Mouse (Mus musculus) limb, embryonic 13.5 days (tissue): Measurements from ENCODE around the gene Olfr552. TPM values are rescaled to one million over a fixed set of nuclear protein-coding genes. Genes with fewer than 3 reads are reported as not detected.

Experiments
- ATAC-seq: fragments of 200-750 bp; cut with Nextera tagmentation; 2 replicates; pipeline ENCODE4 v1.8.0; 2017; ENCODE audit warnings: low read depth, moderate number of reproducible peaks, moderate TSS enrichment; ENCODE audit not compliant: low FRiP score
- H3K27ac ChIP-seq: fragments of 300-500 bp; sonication (generic); 2 replicates; pipeline ENCODE4 v1.5.1; 2015; ENCODE audit warnings: inconsistent platforms, mild to moderate bottlenecking, moderate library complexity
- H3K27me3 ChIP-seq: fragments of 300-500 bp; sonication (generic); 2 replicates; pipeline ENCODE4 v1.6.1; 2015; ENCODE audit warnings: mild to moderate bottlenecking, inconsistent platforms
- H3K36me3 ChIP-seq: fragments of 300-500 bp; sonication (generic); 2 replicates; pipeline ENCODE4 v1.6.1; 2015; ENCODE audit warnings: inconsistent platforms, mild to moderate bottlenecking, moderate library complexity
- H3K4me1 ChIP-seq: fragments of 300-500 bp; sonication (generic); 2 replicates; pipeline ENCODE4 v1.6.1; 2015; ENCODE audit warnings: inconsistent platforms
- H3K4me2 ChIP-seq: fragments of 300-500 bp; sonication (generic); replicated peaks from 2 replicates; pipeline ENCODE4 v1.6.1; 2015; ENCODE audit warnings: inconsistent platforms, mild to moderate bottlenecking, moderate library complexity
- H3K4me3 ChIP-seq: fragments of 300-500 bp; sonication (generic); 2 replicates; pipeline ENCODE4 v1.5.1; 2015; ENCODE audit warnings: moderate library complexity, mild to moderate bottlenecking, inconsistent platforms
- H3K9ac ChIP-seq: fragments of 300-500 bp; sonication (generic); 2 replicates; pipeline ENCODE4 v1.6.1; 2015; ENCODE audit warnings: mild to moderate bottlenecking, inconsistent platforms
- H3K9me3 ChIP-seq: fragments of 300-500 bp; sonication (generic); 2 replicates; pipeline ENCODE4 v1.6.1; 2016; ENCODE audit warnings: inconsistent platforms
- WGBS: fragments of 180-500 bp; shearing (Covaris S2); methylation state at CpG from one replicate; pipeline ENCODE4 v1.1.7; 2015; 5-methylcytosine and 5-hydroxymethylcytosine counted together
- polyA plus RNA-seq: library from polyadenylated mRNA; unstranded; fragments of >200 nt; fragmentation: Nextera tagmentation; extraction: Ambion mirVana; gene quantifications from 2 replicates; pipeline ENCODE4 v1.2.1, GENCODE M21; 2015

Olfr552 gene
- not detected in 2 replicates for polyA plus RNA-seq

DNA sequence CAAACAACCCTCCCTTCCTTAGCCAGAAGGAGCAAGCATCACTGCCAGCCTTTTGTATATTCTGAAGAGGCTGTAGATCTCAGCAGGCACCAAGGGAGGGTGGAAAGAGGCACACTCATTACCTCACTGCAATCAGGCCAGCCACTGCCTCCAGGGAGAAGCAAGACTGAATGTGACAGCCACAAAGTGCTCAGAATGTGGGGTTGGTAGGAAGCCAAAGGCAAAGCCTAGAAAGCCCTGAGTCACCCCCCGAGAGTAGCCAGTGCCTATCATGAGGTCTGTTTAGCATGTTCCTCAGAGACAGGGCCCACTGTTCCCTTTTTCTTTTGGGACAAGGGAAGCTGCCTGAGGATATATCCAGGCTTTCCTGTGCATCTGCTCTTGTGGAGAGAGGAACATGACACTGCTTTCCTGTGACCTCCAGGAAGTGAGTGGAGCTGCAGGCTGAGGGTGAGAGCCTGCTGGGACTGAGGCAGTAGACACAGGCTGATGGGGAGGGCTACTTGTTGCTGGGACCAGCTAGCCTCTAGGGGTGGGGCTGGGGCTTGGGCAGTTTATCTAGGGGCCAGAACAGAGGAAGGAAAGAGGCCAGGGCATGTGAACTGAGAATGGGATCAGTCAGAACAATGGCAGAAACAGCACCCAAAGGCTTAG, at the start of gene Olfr552:
TSS of gene Olfr552 (plus strand) at position 393 of the 654 bp plus-strand sequence.
- H3K4me2 ChIP-seq: no peak within 1 kb of the TSS
- no peaks in the 10 kb centered on the region for H3K36me3 ChIP-seq
- ATAC-seq: no peak
- H3K27me3 ChIP-seq: no peaks in the 10 kb centered on the region
- no peak within 1 kb of the TSS for H3K9ac ChIP-seq
- no peaks in the 10 kb centered on the region for H3K9me3 ChIP-seq
- no peak within 1 kb of the TSS for H3K27ac ChIP-seq
- no peaks in the 10 kb centered on the region for H3K4me1 ChIP-seq
- WGBS: 77% methylated on average over 1 of the region's 1 CpGs
- H3K4me3 ChIP-seq: no peak within 1 kb of the TSS

- no peaks in the 10 kb centered on the region for H3K4me1 ChIP-seq
- WGBS: 89% methylated on average over 3 of the region's 3 CpGs
- H3K36me3 ChIP-seq: no peaks in the 10 kb centered on the region
- no peaks in the 10 kb centered on the region for H3K9me3 ChIP-seq
- no peak within 1 kb of the TSS for H3K4me3 ChIP-seq
- no peak within 1 kb of the TSS for H3K9ac ChIP-seq
- no peaks in the 10 kb centered on the region for H3K27me3 ChIP-seq
- H3K27ac ChIP-seq: no peak within 1 kb of the TSS
- H3K4me2 ChIP-seq: no peak within 1 kb of the TSS
- no peak for ATAC-seq
Measured at GRCm38 (mm10) chr7:102549570-102549969, 48.0 kb upstream of the Olfr552 start, which contains the start of gene Olfr549. Gene Olfr549 (plus strand): TSS chr7:102549870.

GRCm38 (mm10) chr7:102553279-102553678, 44.3 kb upstream of the Olfr552 start:
- no peak for ATAC-seq
- Histone ChIP-seq H3K9ac (no peak overlapping the region), H3K27ac (no peak overlapping the region), H3K27me3 (no peaks in the 10 kb centered on the region), H3K36me3 (no peaks in the 10 kb centered on the region), H3K4me3 (no peak overlapping the region), H3K9me3 (no peaks in the 10 kb centered on the region), H3K4me2 (no peak overlapping the region), H3K4me1 (no peaks in the 10 kb centered on the region)
- WGBS: 71% methylated on average over 3 of the region's 3 CpGs

GRCm38 (mm10) chr7:102564999-102565997, 32.3 kb upstream of the Olfr552 start, which contains the start of gene Trim21:
Gene Trim21 (minus strand): TSS chr7:102565486.
- Histone ChIP-seq H3K27ac (no peak within 1 kb of the TSS), H3K9ac (peak within 1 kb of the TSS; percentile 63), H3K4me3 (peak within 1 kb of the TSS; percentile 50), H3K9me3 (no peaks in the 10 kb centered on the region), H3K4me1 (peaks cover 8% of the 10 kb centered on the region; the same call in 1 of the 2 replicates), H3K27me3 (no peaks in the 10 kb centered on the region), H3K4me2 (peak within 1 kb of the TSS; percentile 70), H3K36me3 (no peaks in the 10 kb centered on the region)
- ATAC-seq: peak; percentile 92
- 19% methylated on average over 10 of the region's 10 CpGs for WGBS

DNA sequence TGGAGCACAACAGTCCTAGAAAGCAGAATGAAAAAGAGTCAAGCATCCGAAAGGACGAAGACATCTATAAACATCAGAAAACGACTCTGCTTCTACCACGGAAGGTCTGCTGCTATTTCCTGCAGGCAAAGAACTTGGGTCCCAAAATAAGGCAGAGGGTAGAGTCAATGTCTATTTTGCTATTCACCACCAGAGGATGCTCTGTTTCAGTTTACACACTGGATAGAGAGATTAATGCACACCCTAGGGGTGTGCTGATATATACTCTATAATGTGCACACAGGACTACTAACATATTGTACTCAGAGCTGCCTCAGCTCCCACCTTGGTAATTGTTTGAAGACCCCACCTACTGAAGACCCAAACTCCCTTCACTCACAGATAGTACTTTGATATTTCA, 31.4 kb upstream of the Olfr552 start:
- no peak overlapping the region for H3K4me3 ChIP-seq
- no peak overlapping the region for H3K9ac ChIP-seq
- H3K36me3 ChIP-seq: no peaks in the 10 kb centered on the region
- H3K4me1 ChIP-seq: peaks cover 8% of the 10 kb centered on the region; the same call in 1 of the 2 replicates
- no peak overlapping the region for H3K4me2 ChIP-seq
- 87% methylated on average over 4 of the region's 4 CpGs for WGBS
- no peaks in the 10 kb centered on the region for H3K27me3 ChIP-seq
- no peak overlapping the region for H3K27ac ChIP-seq
- no peak for ATAC-seq
- H3K9me3 ChIP-seq: no peaks in the 10 kb centered on the region

GRCm38 (mm10) chr7:102571142-102571541, 26.4 kb upstream of the Olfr552 start, which contains the start of gene Olfr550:
Gene Olfr550 (plus strand): TSS chr7:102571442.
- WGBS: 91% methylated on average over 8 of the region's 8 CpGs
- Histone ChIP-seq H3K4me2 (no peak within 1 kb of the TSS), H3K4me3 (no peak within 1 kb of the TSS), H3K27me3 (no peaks in the 10 kb centered on the region), H3K4me1 (no peaks in the 10 kb centered on the region), H3K36me3 (no peaks in the 10 kb centered on the region), H3K9me3 (no peaks in the 10 kb centered on the region), H3K27ac (no peak within 1 kb of the TSS), H3K9ac (no peak within 1 kb of the TSS)
- ATAC-seq: no peak

DNA sequence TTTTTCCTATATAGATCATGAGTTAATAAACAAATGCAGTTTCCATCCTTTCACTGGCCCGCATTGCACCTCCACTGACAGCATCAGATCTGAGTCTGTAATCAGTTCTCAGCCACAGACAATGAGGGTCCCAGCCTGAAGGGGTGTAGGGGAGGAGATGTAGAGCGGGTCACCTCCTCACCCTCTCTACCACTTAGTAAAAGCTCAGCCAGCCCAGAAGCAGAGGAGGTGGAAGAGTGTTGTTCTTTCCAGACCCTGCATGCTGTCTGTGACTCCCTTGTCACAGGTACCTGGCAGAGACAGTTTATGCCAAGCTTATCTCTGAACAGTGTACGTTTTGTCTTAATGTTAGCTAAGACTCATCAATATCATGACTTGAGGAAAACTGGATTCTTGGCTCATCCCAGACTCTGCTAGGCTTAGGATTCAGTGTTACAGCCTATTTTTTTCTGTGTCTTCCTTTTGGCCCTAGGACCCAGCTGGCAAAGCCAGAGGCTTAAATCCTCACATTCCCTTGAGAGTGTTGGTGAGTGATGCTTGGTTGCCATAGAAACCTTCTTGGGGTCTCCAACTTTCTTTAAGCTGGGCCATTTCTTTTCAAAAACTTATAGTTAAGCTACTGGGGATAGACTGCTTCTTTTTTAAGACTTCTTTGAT, 24.3 kb upstream of the Olfr552 start:
- Histone ChIP-seq H3K9me3 (no peaks in the 10 kb centered on the region), H3K36me3 (no peaks in the 10 kb centered on the region), H3K27ac (no peak overlapping the region), H3K9ac (no peak overlapping the region), H3K4me2 (no peak overlapping the region), H3K27me3 (no peaks in the 10 kb centered on the region), H3K4me1 (no peaks in the 10 kb centered on the region), H3K4me3 (no peak overlapping the region)
- WGBS: 82% methylated on average over 3 of the region's 3 CpGs
- ATAC-seq: no peak

- ATAC-seq: no peak
- WGBS: 69% methylated on average over 6 of the region's 6 CpGs
Measured at GRCm38 (mm10) chr7:102575998-102576397, 21.6 kb upstream of the Olfr552 start.

GRCm38 (mm10) chr7:102591786-102592185, 5.8 kb upstream of the Olfr552 start, which contains the start of gene Olfr551:
Gene Olfr551 (minus strand): TSS chr7:102591886.
- Histone ChIP-seq H3K27ac (no peak within 1 kb of the TSS), H3K4me1 (no peaks in the 10 kb centered on the region), H3K9ac (no peak within 1 kb of the TSS), H3K9me3 (no peaks in the 10 kb centered on the region), H3K4me3 (no peak within 1 kb of the TSS), H3K4me2 (no peak within 1 kb of the TSS), H3K36me3 (no peaks in the 10 kb centered on the region), H3K27me3 (no peaks in the 10 kb centered on the region)
- ATAC-seq: no peak
- 86% methylated on average over 3 of the region's 3 CpGs for WGBS

More at GRCm38 (mm10) chr7:102575998-102576397, 21.6 kb upstream of the Olfr552 start:
- Histone ChIP-seq H3K27me3 (no peaks in the 10 kb centered on the region), H3K9ac (no peak overlapping the region), H3K9me3 (no peaks in the 10 kb centered on the region), H3K4me3 (no peak overlapping the region), H3K36me3 (no peaks in the 10 kb centered on the region), H3K27ac (no peak overlapping the region), H3K4me1 (no peaks in the 10 kb centered on the region), H3K4me2 (no peak overlapping the region)

- Histone ChIP-seq H3K27ac (no peak within 1 kb of the TSS), H3K36me3 (no peaks in the 10 kb centered on the region), H3K27me3 (no peaks in the 10 kb centered on the region), H3K4me1 (no peaks in the 10 kb centered on the region), H3K4me2 (no peak within 1 kb of the TSS), H3K4me3 (no peak within 1 kb of the TSS), H3K9me3 (no peaks in the 10 kb centered on the region), H3K9ac (no peak within 1 kb of the TSS)
- ATAC-seq: no peak
Measured at GRCm38 (mm10) chr7:102618118-102618517, 20.5 kb downstream of the Olfr552 start, which contains the start of gene Olfr553. Gene Olfr553 (minus strand): TSS chr7:102618218.

GRCm38 (mm10) chr7:102619608-102620007, 22.0 kb downstream of the Olfr552 start:
- Histone ChIP-seq H3K4me1 (no peaks in the 10 kb centered on the region), H3K9me3 (no peaks in the 10 kb centered on the region), H3K4me2 (no peak overlapping the region), H3K27ac (no peak overlapping the region), H3K4me3 (no peak overlapping the region), H3K27me3 (no peaks in the 10 kb centered on the region), H3K36me3 (no peaks in the 10 kb centered on the region), H3K9ac (no peak overlapping the region)
- no peak for ATAC-seq
- WGBS: 64% methylated on average over 5 of the region's 5 CpGs
